15 mouse cellular contexts compared by ENCODE assay signal in genomic region chr4:120332934-120333421, GRCm38 (mm10). TPM values are rescaled to one million over a fixed set of nuclear protein-coding genes. Genes with fewer than 3 reads are reported as not detected.
DNase-seq lines count a peak whose midpoint lies in the region; ATAC-seq lines count a peak whose summit lies in the region.
"Had no signal": no experiment of that assay in that cellular context is flagged by ENCODE, and none has a peak within 500 bp of the region (broad histone marks: within the 10 kb centered on the region; RNA-seq: fewer than 3 reads in every experiment).

No protein-coding gene starts in this region.

- WGBS in hindbrain, embryonic 16.5 days: 20% methylated on average over 11 of the region's 11 CpGs
- WGBS in neural tube, embryonic 15.5 days: 25% methylated on average over 11 of the region's 11 CpGs

- DNase-seq in cerebellum, postnatal 14 days: peak; percentile 45 to 58
- DNase-seq in cerebellum, adult 9-11 months: no peak
- DNase-seq in layer of hippocampus, postnatal 14 days (ENCODE audit: low spot score in 2 of 2): peak; percentile 6 to 13
- no peak for DNase-seq in layer of hippocampus, adult 9-10 months (ENCODE audit: low spot score)
- no peak for DNase-seq in adrenal gland, postnatal 36 days
- DNase-seq in natural killer cell, adult 2 months (ENCODE audit: low spot score in 2 of 2): no peak
- DNase-seq: cerebellum, adult 9-10 months; gastrocnemius, adult 2 months; right cerebral cortex, adult 18-20 months; thymus, postnatal 25 days had no signal

- H3K27ac ChIP-seq in hindbrain, embryonic 16.5 days (ENCODE audit: low read depth, low read length): peak overlapping the region; percentile 39; the same call in 1 of the 2 replicates
- H3K27ac ChIP-seq in neural tube, embryonic 15.5 days (replicated peaks): peak overlapping the region; percentile 76
- H3K27ac ChIP-seq: embryonic facial prominence, embryonic 15.5 days; gastrocnemius, adult 2 months; intestine, embryonic 15.5 days had no signal

- peak; percentile 81 for ATAC-seq in hindbrain, embryonic 16.5 days
- ATAC-seq in neural tube, embryonic 15.5 days (ENCODE audit: low FRiP score): peak; percentile 83
- ATAC-seq: intestine, embryonic 15.5 days had no signal

- H3K4me1 ChIP-seq in hindbrain, embryonic 16.5 days (ENCODE audit: control insufficient read depth, insufficient read depth, low read depth, low read length): peaks cover 10% of the 10 kb centered on the region
- peaks cover 18% of the 10 kb centered on the region for H3K4me1 ChIP-seq in neural tube, embryonic 15.5 days
- H3K4me1 ChIP-seq: embryonic facial prominence, embryonic 15.5 days; intestine, embryonic 15.5 days had no signal

- H3K4me2 ChIP-seq in hindbrain, embryonic 16.5 days (ENCODE audit: low read length): peak overlapping the region; percentile 27
- H3K4me2 ChIP-seq in neural tube, embryonic 15.5 days: 0 out of 2 replicates have a peak overlapping the region, but pooled peaks have one; percentile 0
- H3K4me2 ChIP-seq: embryonic facial prominence, embryonic 15.5 days; intestine, embryonic 15.5 days; liver, embryonic 11.5 days had no signal

- no peaks in the 10 kb centered on the region for H3K9me3 ChIP-seq in hindbrain, embryonic 16.5 days (ENCODE audit: control insufficient read depth, low read length)
- H3K9me3 ChIP-seq in neural tube, embryonic 15.5 days (replicated peaks): no peaks in the 10 kb centered on the region
- H3K9me3 ChIP-seq: embryonic facial prominence, embryonic 15.5 days; intestine, embryonic 15.5 days had no signal

- no peak overlapping the region for H3K4me3 ChIP-seq in hindbrain, embryonic 16.5 days (ENCODE audit: low read length)
- H3K4me3 ChIP-seq in neural tube, embryonic 15.5 days (replicated peaks): no peak overlapping the region
- H3K4me3 ChIP-seq: embryonic facial prominence, embryonic 15.5 days; gastrocnemius, adult 2 months; intestine, embryonic 15.5 days had no signal

- no peaks in the 10 kb centered on the region for H3K36me3 ChIP-seq in hindbrain, embryonic 16.5 days (ENCODE audit: control insufficient read depth, insufficient read depth, low read length)
- no peaks in the 10 kb centered on the region for H3K36me3 ChIP-seq in neural tube, embryonic 15.5 days
- H3K36me3 ChIP-seq: embryonic facial prominence, embryonic 15.5 days; intestine, embryonic 15.5 days had no signal

- H3K27me3 ChIP-seq in hindbrain, embryonic 16.5 days (replicated peaks; ENCODE audit: control insufficient read depth, insufficient read depth, low read length): no peaks in the 10 kb centered on the region
- H3K27me3 ChIP-seq in neural tube, embryonic 15.5 days (replicated peaks): no peaks in the 10 kb centered on the region
- H3K27me3 ChIP-seq: embryonic facial prominence, embryonic 15.5 days; intestine, embryonic 15.5 days had no signal

- peak overlapping the region; percentile 22; the same call in 1 of the 2 replicates for H3K9ac ChIP-seq in hindbrain, embryonic 16.5 days (ENCODE audit: low read depth, low read length)
- no peak overlapping the region for H3K9ac ChIP-seq in neural tube, embryonic 15.5 days (replicated peaks)
- H3K9ac ChIP-seq: embryonic facial prominence, embryonic 15.5 days; intestine, embryonic 15.5 days had no signal

RNA-seq across cellular contexts. Expression of gene Foxo6, which starts 45.8 kb away (rescaled TPM):
- total RNA-seq in layer of hippocampus, postnatal 14 days (2021): 10 to 100 TPM; 42.8 to 47.4 TPM
- 0.85 and 1.1 TPM in 2 replicates for polyA plus RNA-seq in hindbrain, embryonic 16.5 days (2015; fragmentation: Nextera tagmentation; extraction: Ambion mirVana)
- polyA plus RNA-seq in neural tube, embryonic 15.5 days (2015; fragmentation: Nextera tagmentation; extraction: Ambion mirVana): 0.63 and 1.0 TPM in 2 replicates
- total RNA-seq in adrenal gland, postnatal 36 days (2021): 1 to 10 TPM in 1 of 2 experiments, under 1 TPM in 1; 0.76 to 1.2 TPM

Comparison
In these comparisons a context has a peak if more than half of its experiments do, and no peak if none do; other contexts are left out.
1. DNase-seq: peak in cerebellum, postnatal 14 days (2 of 2) and layer of hippocampus, postnatal 14 days (2 of 2); none in cerebellum, adult 9-11 months (single experiment), layer of hippocampus, adult 9-10 months (single experiment), adrenal gland, postnatal 36 days (0 of 2) and natural killer cell, adult 2 months (0 of 2).
2. RNA of gene Foxo6, which starts 45.8 kb away (total RNA-seq): 42.8 to 47.4 TPM in layer of hippocampus, postnatal 14 days; 0.76 to 1.2 TPM in adrenal gland, postnatal 36 days; every median in the first group is over 10 times any median in the second.